Mouse (Mus musculus) embryonic fibroblast, embryonic 13.5 days (primary cell): ENCODE measurements around the gene Eid1. TPM values are rescaled to one million over a fixed set of nuclear protein-coding genes. Genes with fewer than 3 reads are reported as not detected.
A peak's percentile ranks its signal among the peaks of the same experiment; 100 is the strongest.

Experiments
- H3K27ac ChIP-seq: 2 replicates; pipeline ENCODE4 v1.5.1; 2012; ENCODE audit warnings: low read length, control low read depth, inconsistent platforms; ENCODE audit not compliant: insufficient read depth
- H3K4me1 ChIP-seq: 2 replicates; pipeline ENCODE4 v1.6.1; 2011; ENCODE audit warnings: low read length; ENCODE audit not compliant: control insufficient read depth, insufficient read depth
- H3K4me3 ChIP-seq: 2 replicates; pipeline ENCODE4 v1.5.1; 2011; ENCODE audit warnings: mild to moderate bottlenecking, control low read depth, low read length; ENCODE audit not compliant: insufficient read depth
- CTCF ChIP-seq: IDR thresholded peaks from 2 replicates; pipeline ENCODE4 v1.5.1; 2011; ENCODE audit warnings: mild to moderate bottlenecking, control low read depth, low read length, moderate library complexity, borderline replicate concordance; ENCODE audit not compliant: insufficient read depth
- POLR2A ChIP-seq: IDR thresholded peaks from 2 replicates; pipeline ENCODE4 v1.6.1; 2011; ENCODE audit warnings: low read depth, mild to moderate bottlenecking, control low read depth, low read length, moderate library complexity
- polyA plus RNA-seq: library from polyadenylated mRNA; stranded (reverse); fragments of >200 nt; gene quantifications from 2 replicates; pipeline ENCODE4 v1.2.4, GENCODE M21; 2011; ENCODE audit warnings: low read depth; ENCODE audit not compliant: missing spikeins, insufficient read length

Eid1 gene
- polyA plus RNA-seq, 1 experiment = 131 TPM

GRCm38 (mm10) chr2:125694798-125695197 is 21.9 kb downstream of the Eid1 start:
- no peaks in the 10 kb centered on the region for H3K4me1 ChIP-seq
- no peak overlapping the region for H3K27ac ChIP-seq
- no peak overlapping the region for H3K4me3 ChIP-seq
- TF ChIP-seq POLR2A (no peak), CTCF (no peak)

- no peaks in the 10 kb centered on the region for H3K4me1 ChIP-seq
- no peak overlapping the region for H3K4me3 ChIP-seq
- TF ChIP-seq POLR2A = no peak
- no peak for TF ChIP-seq CTCF
- H3K27ac ChIP-seq = no peak overlapping the region
Measured at GRCm38 (mm10) chr2:125696219-125696618, 23.3 kb downstream of the Eid1 start.

- peaks cover 13% of the 10 kb centered on the region; the same call in 1 of the 2 replicates for H3K4me1 ChIP-seq
- no peak overlapping the region for H3K4me3 ChIP-seq
- 0 out of 2 replicates have a peak overlapping the region, but pooled peaks have one; percentile 86 for H3K27ac ChIP-seq
- TF ChIP-seq POLR2A (no peak), CTCF (no peak)
Measured at GRCm38 (mm10) chr2:125701606-125702005, 28.7 kb downstream of the Eid1 start.

- TF ChIP-seq POLR2A (no peak), CTCF (no peak)
- Histone ChIP-seq H3K27ac (peak overlapping the region; percentile 88), H3K4me1 (peaks cover 14% of the 10 kb centered on the region; the same call in 1 of the 2 replicates), H3K4me3 (no peak overlapping the region)
Measured at GRCm38 (mm10) chr2:125702851-125703250, 30.0 kb downstream of the Eid1 start.

- H3K27ac ChIP-seq = no peak overlapping the region
- H3K4me1 ChIP-seq = peaks cover 14% of the 10 kb centered on the region; the same call in 1 of the 2 replicates
- H3K4me3 ChIP-seq = no peak overlapping the region
- TF ChIP-seq CTCF (no peak), POLR2A (no peak)
Measured at GRCm38 (mm10) chr2:125704907-125705631, 32.2 kb downstream of the Eid1 start.

GRCm38 (mm10) chr2:125706510-125706921 is 33.6 kb downstream of the Eid1 start:
- TF ChIP-seq POLR2A (no peak), CTCF (no peak)
- peaks cover 14% of the 10 kb centered on the region; the same call in 1 of the 2 replicates for H3K4me1 ChIP-seq
- no peak overlapping the region for H3K27ac ChIP-seq
- no peak overlapping the region for H3K4me3 ChIP-seq

- no peak overlapping the region for H3K4me3 ChIP-seq
- TF ChIP-seq CTCF (no peak), POLR2A (no peak)
- H3K4me1 ChIP-seq = peaks cover 3% of the 10 kb centered on the region
- no peak overlapping the region for H3K27ac ChIP-seq
Measured at GRCm38 (mm10) chr2:125716599-125716998, 43.7 kb downstream of the Eid1 start.

GRCm38 (mm10) chr2:125723086-125723407 is 50.2 kb downstream of the Eid1 start:
- H3K4me1 ChIP-seq = 0 out of 2 replicates have a peak, but pooled peaks cover 7% of the 10 kb centered on the region
- TF ChIP-seq CTCF = no peak
- no peak for TF ChIP-seq POLR2A
- H3K4me3 ChIP-seq = peak overlapping the region; percentile 58
- H3K27ac ChIP-seq = no peak overlapping the region

- no peak overlapping the region for H3K27ac ChIP-seq
- H3K4me3 ChIP-seq = peak overlapping the region; percentile 58
- TF ChIP-seq CTCF (no peak), POLR2A (no peak)
- 0 out of 2 replicates have a peak, but pooled peaks cover 7% of the 10 kb centered on the region for H3K4me1 ChIP-seq
Measured at GRCm38 (mm10) chr2:125723408-125724085, 50.7 kb downstream of the Eid1 start.

- Histone ChIP-seq H3K27ac (no peak within 1 kb of the TSS), H3K4me3 (peak within 1 kb of the TSS; percentile 58), H3K4me1 (0 out of 2 replicates have a peak, but pooled peaks cover 7% of the 10 kb centered on the region)
- no peak for TF ChIP-seq CTCF
- TF ChIP-seq POLR2A = no peak
Measured at GRCm38 (mm10) chr2:125724086-125724430, 51.2 kb downstream of the Eid1 start, which contains the start of gene Shc4. Gene Shc4, minus strand, starts transcription at chr2:125724148.

Other genes with a start within 250 kb of the Eid1 start
- gene Gm9913, start 168.0 kb upstream of the Eid1 start, polyA plus RNA-seq = 1.3 and 1.4 TPM in 2 replicates
- 593 and 598 TPM in 2 replicates for gene Fbn1, start 165.1 kb upstream of the Eid1 start, polyA plus RNA-seq
- 4.2 and 4.3 TPM in 2 replicates for gene Cep152, start 48.0 kb upstream of the Eid1 start, polyA plus RNA-seq
- gene Shc4, start 51.1 kb downstream of the Eid1 start, polyA plus RNA-seq = 2.9 and 3.7 TPM in 2 replicates
- gene Secisbp2l, start 109.8 kb downstream of the Eid1 start, polyA plus RNA-seq = 43.8 and 46.4 TPM in 2 replicates
- gene Galk2, start 186.0 kb downstream of the Eid1 start, polyA plus RNA-seq = 49.5 and 54.1 TPM in 2 replicates
- 196 and 233 TPM in 2 replicates for gene Cops2, start 186.0 kb downstream of the Eid1 start, polyA plus RNA-seq